11 mouse cellular contexts compared by ENCODE assay signal in the genomic region with DNA sequence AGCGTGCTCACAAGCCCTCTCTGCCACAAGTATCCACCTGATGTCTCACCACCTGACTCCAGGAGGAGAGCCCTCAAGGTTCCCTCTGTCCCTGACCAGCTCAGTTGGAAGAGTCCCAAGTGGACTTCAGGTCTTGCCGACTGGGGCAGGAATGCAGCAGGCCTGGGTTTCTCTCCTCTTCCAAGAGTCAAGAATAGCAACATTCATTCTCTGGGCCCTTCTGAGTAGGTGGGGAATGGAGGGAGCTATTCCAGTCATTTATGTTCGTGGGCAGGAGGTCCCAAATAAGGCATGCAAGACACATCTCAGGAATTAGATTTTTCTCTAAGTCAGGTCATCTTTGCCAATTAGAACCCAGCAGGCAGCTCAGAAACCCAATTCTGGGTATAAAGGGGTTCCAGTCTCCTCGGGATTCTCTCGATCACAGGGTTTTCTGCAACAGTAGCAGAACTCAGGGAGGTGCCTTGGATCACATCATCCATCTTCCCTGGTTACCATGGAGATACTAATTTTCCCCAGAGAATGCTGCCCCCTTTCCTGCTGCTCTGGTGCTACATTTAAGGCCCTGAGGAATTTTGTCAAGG. TPM values are rescaled to one million over a fixed set of nuclear protein-coding genes. Genes with fewer than 3 reads are reported as not detected.
A peak's percentile ranks its signal among the peaks of the same experiment; 100 is the strongest.
DNase-seq lines count a peak whose midpoint lies in the region; ATAC-seq and TF ChIP-seq lines count a peak whose summit lies in the region.
"Had no signal": no experiment of that assay in that cellular context is flagged by ENCODE, and none has a peak within 500 bp of the region (broad histone marks: within the 10 kb centered on the region; RNA-seq: fewer than 3 reads in every experiment).

No protein-coding gene starts in this region.

- H3K36me3 ChIP-seq in heart, adult 2 months (ENCODE audit: control insufficient read depth, insufficient read depth, low read length), result no peaks in the 10 kb centered on the region
- no peaks in the 10 kb centered on the region for H3K36me3 ChIP-seq in lung, embryonic 15.5 days
- H3K36me3 ChIP-seq in intestine, embryonic 16.5 days (ENCODE audit: control insufficient read depth, insufficient read depth, low read length), result no peaks in the 10 kb centered on the region
- H3K36me3 ChIP-seq: embryonic facial prominence, embryonic 13.5 days had no signal

- H3K27me3 ChIP-seq in heart, adult 2 months (ENCODE audit: control insufficient read depth, insufficient read depth, low read length), result no peaks in the 10 kb centered on the region
- no peaks in the 10 kb centered on the region for H3K27me3 ChIP-seq in lung, embryonic 15.5 days
- no peaks in the 10 kb centered on the region for H3K27me3 ChIP-seq in intestine, embryonic 16.5 days (replicated peaks; ENCODE audit: control insufficient read depth, insufficient read depth, low read length)
- H3K27me3 ChIP-seq: embryonic facial prominence, embryonic 13.5 days had no signal

- 26% methylated on average over 5 of the region's 5 CpGs for WGBS in heart, adult 2 months
- WGBS in lung, embryonic 15.5 days, result 21% methylated on average over 5 of the region's 5 CpGs
- 30% methylated on average over 5 of the region's 5 CpGs for WGBS in intestine, embryonic 16.5 days

- no peak overlapping the region for H3K4me3 ChIP-seq in heart, adult 2 months
- no peak overlapping the region for H3K4me3 ChIP-seq in lung, embryonic 15.5 days
- H3K4me3 ChIP-seq in intestine, embryonic 16.5 days (ENCODE audit: low read length), result no peak overlapping the region
- H3K4me3 ChIP-seq: embryonic facial prominence, embryonic 13.5 days had no signal

- no peak for TF ChIP-seq POLR2A in heart, adult 2 months (IDR thresholded peaks at IDR 0.05; ENCODE audit: insufficient read depth, low read depth, low read length)

- no peak for TF ChIP-seq CTCF in heart, adult 2 months (IDR thresholded peaks at IDR 0.05)

- no peak overlapping the region for H3K9ac ChIP-seq in heart, adult 2 months (ENCODE audit: low read depth, low read length)
- H3K9ac ChIP-seq in lung, embryonic 15.5 days, result no peak overlapping the region; the same call in 1 of the 2 replicates
- no peak overlapping the region for H3K9ac ChIP-seq in intestine, embryonic 16.5 days (ENCODE audit: low read depth, low read length)
- H3K9ac ChIP-seq: embryonic facial prominence, embryonic 13.5 days had no signal

- peak; percentile 90 for TF ChIP-seq EP300 in heart, adult 2 months (IDR thresholded peaks at IDR 0.05; ENCODE audit: insufficient read depth, low read depth, low read length)

- intact Hi-C loops in heart, adult 2 months (cut with DNase I), result no loop called here
- intact Hi-C loops in heart, postnatal 25 days (cut with DNase I), result no loop called here
- intact Hi-C loops in heart, postnatal 14 days (cut with DNase I), result no loop called here

- H3K27ac ChIP-seq in heart, adult 2 months, result peak overlapping the region; percentile 24
- no peak overlapping the region for H3K27ac ChIP-seq in lung, embryonic 15.5 days
- no peak overlapping the region for H3K27ac ChIP-seq in intestine, embryonic 16.5 days (ENCODE audit: low read length)
- H3K27ac ChIP-seq: embryonic facial prominence, embryonic 13.5 days had no signal

- no peaks in the 10 kb centered on the region for H3K4me1 ChIP-seq in heart, adult 2 months (ENCODE audit: control insufficient read depth, insufficient read depth, low read length)
- H3K4me1 ChIP-seq in lung, embryonic 15.5 days, result 0 out of 2 replicates have a peak, but pooled peaks cover 4% of the 10 kb centered on the region
- H3K4me1 ChIP-seq in intestine, embryonic 16.5 days (ENCODE audit: control insufficient read depth, insufficient read depth, low read length), result no peaks in the 10 kb centered on the region
- H3K4me1 ChIP-seq: embryonic facial prominence, embryonic 13.5 days had no signal

- no peak overlapping the region for H3K4me2 ChIP-seq in lung, embryonic 15.5 days
- H3K4me2 ChIP-seq in intestine, embryonic 16.5 days (ENCODE audit: low read depth, low read length), result no peak overlapping the region
- H3K4me2 ChIP-seq: embryonic facial prominence, embryonic 13.5 days had no signal

- H3K9me3 ChIP-seq in lung, embryonic 15.5 days, result no peaks in the 10 kb centered on the region
- H3K9me3 ChIP-seq in intestine, embryonic 16.5 days (ENCODE audit: control insufficient read depth, low read length), result no peaks in the 10 kb centered on the region
- H3K9me3 ChIP-seq: embryonic facial prominence, embryonic 13.5 days had no signal

- DNase-seq in heart, adult 2 months, result peak in 1 of 2 experiments; percentile 54
- no peak for DNase-seq in heart, postnatal 25 days (ENCODE audit: low spot score)
- peak; percentile 40 for DNase-seq in adipocyte (ENCODE audit: low spot score)
- peak; percentile 19 to 60 for DNase-seq in heart, postnatal 14 days
- DNase-seq in thymus, adult 18-20 months, result no peak
- no peak for DNase-seq in cerebellum, adult 11 months
- DNase-seq: spleen, adult 18-20 months had no signal

- ATAC-seq in lung, embryonic 15.5 days (ENCODE audit: borderline replicate concordance, extremely low read depth, low FRiP score, low TSS enrichment), result 0 out of 2 replicates have a peak, but pooled peaks have one; percentile 31
- no peak for ATAC-seq in intestine, embryonic 16.5 days

- no peaks in the 10 kb centered on the region for H3K79me2 ChIP-seq in heart, adult 2 months (replicated peaks; ENCODE audit: control insufficient read depth, insufficient read depth, low read length)

RNA-seq across cellular contexts. Expression of gene Eif1, which starts 7.5 kb away (rescaled TPM):
- total RNA-seq in heart, adult 2 months (2021), result 1,000 to 10,000 TPM; 1,735 to 2,054 TPM
- 195 and 341 TPM in 2 replicates for polyA plus RNA-seq in heart, adult 2 months (2012; rRNA removed)
- total RNA-seq in heart, postnatal 25 days (2021), result 1,000 to 10,000 TPM; 1,459 to 1,550 TPM
- total RNA-seq in heart, postnatal 14 days (2021), result 1,000 to 10,000 TPM; 1,264 to 1,321 TPM
- polyA plus RNA-seq in lung, embryonic 15.5 days (2015; fragmentation: Nextera tagmentation; extraction: Ambion mirVana), result 1,642 and 1,646 TPM in 2 replicates
- polyA plus RNA-seq in intestine, embryonic 16.5 days (2015; fragmentation: Nextera tagmentation; extraction: Ambion mirVana), result 1,811 and 1,878 TPM in 2 replicates

RNA-seq across cellular contexts. Expression of gene Gast, which starts 22.0 kb away (rescaled TPM):
- not detected for total RNA-seq in heart, adult 2 months (2021)
- not detected in 2 replicates for polyA plus RNA-seq in heart, adult 2 months (2012; rRNA removed)
- not detected for total RNA-seq in heart, postnatal 25 days (2021)
- total RNA-seq in heart, postnatal 14 days (2021), result not detected
- not detected in 2 replicates for polyA plus RNA-seq in lung, embryonic 15.5 days (2015; fragmentation: Nextera tagmentation; extraction: Ambion mirVana)
- polyA plus RNA-seq in intestine, embryonic 16.5 days (2015; fragmentation: Nextera tagmentation; extraction: Ambion mirVana), result 0.77 and 0.80 TPM in 2 replicates

RNA-seq across cellular contexts. Expression of gene Krt42, which starts 42.5 kb away (rescaled TPM):
- not detected for total RNA-seq in heart, adult 2 months (2021)
- polyA plus RNA-seq in heart, adult 2 months (2012; rRNA removed), result not detected in 2 replicates
- total RNA-seq in heart, postnatal 25 days (2021), result not detected
- not detected for total RNA-seq in heart, postnatal 14 days (2021)
- not detected in 2 replicates for polyA plus RNA-seq in lung, embryonic 15.5 days (2015; fragmentation: Nextera tagmentation; extraction: Ambion mirVana)
- polyA plus RNA-seq in intestine, embryonic 16.5 days (2015; fragmentation: Nextera tagmentation; extraction: Ambion mirVana), result not detected in 2 replicates
- polyA plus RNA-seq: intestine, embryonic 14.5 days had no signal

RNA-seq across cellular contexts. Expression of gene Hap1, which starts 43.7 kb away (rescaled TPM):
- 1 to 10 TPM; 1.3 to 1.5 TPM for total RNA-seq in heart, adult 2 months (2021)
- 0.97 and 1.4 TPM in 2 replicates for polyA plus RNA-seq in heart, adult 2 months (2012; rRNA removed)
- total RNA-seq in heart, postnatal 25 days (2021), result 1 to 10 TPM in 1 of 2 experiments, under 1 TPM in 1; 0.83 to 1.2 TPM
- 1 to 10 TPM; 1.2 to 1.8 TPM for total RNA-seq in heart, postnatal 14 days (2021)
- polyA plus RNA-seq in lung, embryonic 15.5 days (2015; fragmentation: Nextera tagmentation; extraction: Ambion mirVana), result 19.8 and 20.7 TPM in 2 replicates
- 12.6 and 13.5 TPM in 2 replicates for polyA plus RNA-seq in intestine, embryonic 16.5 days (2015; fragmentation: Nextera tagmentation; extraction: Ambion mirVana)

RNA-seq across cellular contexts. Expression of gene Krt17, which starts 51.4 kb away (rescaled TPM):
- not detected for total RNA-seq in heart, adult 2 months (2021)
- polyA plus RNA-seq in heart, adult 2 months (2012; rRNA removed), result 0.61 TPM in 1 of 2 replicates, not detected in the other
- total RNA-seq in heart, postnatal 25 days (2021), result not detected
- total RNA-seq in heart, postnatal 14 days (2021), result 1 to 10 TPM in 1 of 2 experiments, under 1 TPM in 1; 0.24 to 3.8 TPM
- 7.5 and 18.2 TPM in 2 replicates for polyA plus RNA-seq in lung, embryonic 15.5 days (2015; fragmentation: Nextera tagmentation; extraction: Ambion mirVana)
- 11.5 and 11.8 TPM in 2 replicates for polyA plus RNA-seq in intestine, embryonic 16.5 days (2015; fragmentation: Nextera tagmentation; extraction: Ambion mirVana)

Comparison
In these comparisons a context has a peak if more than half of its experiments do, and no peak if none do; other contexts are left out.
1. DNase-seq: peak in adipocyte (single experiment) and heart, postnatal 14 days (2 of 2); none in heart, postnatal 25 days (single experiment), thymus, adult 18-20 months (0 of 2) and cerebellum, adult 11 months (single experiment).